Mouse (Mus musculus) cerebellum, postnatal 10 days (tissue): Measurements from ENCODE around the gene Spns3.

Experiments used
- DNase-seq, 2 experiments: peaks; one replicate each; pipeline ENCODE4 v3.0.0; 2021; ENCODE audit warnings: mixed read lengths in 2 of 2

Spns3 gene

GRCm38 (mm10) chr11:72446311-72447105, 103.8 kb downstream of the Spns3 start:
- peak; percentile 62 to 72 for DNase-seq
